Mouse (Mus musculus): ENCODE measurements around the gene Defb30.

DNA sequence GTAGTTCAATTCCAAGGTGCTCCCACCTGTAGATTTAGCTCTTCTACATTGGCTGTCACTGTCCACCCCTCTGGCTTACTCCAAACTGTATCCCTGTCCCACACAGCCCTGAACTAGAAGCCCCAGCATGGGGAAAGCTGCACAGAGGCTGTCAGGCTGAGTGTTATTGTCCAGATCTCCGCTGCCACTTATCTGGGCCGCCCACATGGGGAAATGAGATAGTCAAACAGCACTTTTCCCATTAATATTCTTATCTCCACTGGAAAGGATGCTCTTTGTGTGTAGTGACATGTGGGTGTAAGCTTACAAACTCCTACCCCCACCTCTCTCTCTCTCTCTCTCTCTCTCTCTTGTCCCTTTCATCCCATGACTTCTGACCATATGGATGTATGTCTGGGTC lies 12.4 kb upstream of the Defb30 start:
- TF ChIP-seq POLR2A (IDR thresholded peaks at IDR 0.05; ENCODE audit: extremely low read depth, insufficient read depth, low read length) (no peak), CTCF (IDR thresholded peaks at IDR 0.05; ENCODE audit: low read depth, low read length) (no peak)
